Mouse (Mus musculus) CD4-positive, CD25-positive, alpha-beta regulatory T cell, adult 2 months (primary cell): ENCODE measurements around the gene Itga11.
"Not testable (repeated sequence)": the region's sequence is repeated elsewhere in the genome, so short reads cannot be mapped to it uniquely, and the experiment has no call there.

Source experiments
- DNase-seq: peaks from one replicate; pipeline ENCODE4 v3.0.0-alpha.2; 2012; ENCODE audit warnings: low read depth, low spot score

Itga11 gene

DNA sequence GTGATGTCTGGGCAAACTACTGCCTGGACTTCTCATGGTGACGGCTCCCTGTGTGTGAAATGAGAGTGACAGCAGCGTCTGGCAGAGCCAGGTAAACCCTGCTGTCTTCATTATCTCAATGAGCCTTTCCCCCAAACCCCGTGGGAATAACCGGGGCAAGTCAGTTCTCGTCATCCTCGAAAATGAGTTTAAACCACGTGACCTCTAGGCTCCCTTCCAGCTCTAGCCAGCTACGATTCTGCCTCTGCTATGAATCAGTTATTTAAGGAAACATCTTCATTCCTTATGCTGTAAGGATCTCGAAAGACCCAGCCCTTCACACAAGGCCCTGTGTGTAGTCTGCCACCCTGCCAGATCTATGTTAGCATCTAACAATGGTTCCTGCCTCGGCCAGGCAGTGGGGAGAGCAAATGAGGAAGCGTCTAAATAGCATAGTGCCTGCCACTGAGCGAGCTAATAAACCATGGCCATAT, 139.5 kb downstream of the Itga11 start:
- no peak for DNase-seq

DNA sequence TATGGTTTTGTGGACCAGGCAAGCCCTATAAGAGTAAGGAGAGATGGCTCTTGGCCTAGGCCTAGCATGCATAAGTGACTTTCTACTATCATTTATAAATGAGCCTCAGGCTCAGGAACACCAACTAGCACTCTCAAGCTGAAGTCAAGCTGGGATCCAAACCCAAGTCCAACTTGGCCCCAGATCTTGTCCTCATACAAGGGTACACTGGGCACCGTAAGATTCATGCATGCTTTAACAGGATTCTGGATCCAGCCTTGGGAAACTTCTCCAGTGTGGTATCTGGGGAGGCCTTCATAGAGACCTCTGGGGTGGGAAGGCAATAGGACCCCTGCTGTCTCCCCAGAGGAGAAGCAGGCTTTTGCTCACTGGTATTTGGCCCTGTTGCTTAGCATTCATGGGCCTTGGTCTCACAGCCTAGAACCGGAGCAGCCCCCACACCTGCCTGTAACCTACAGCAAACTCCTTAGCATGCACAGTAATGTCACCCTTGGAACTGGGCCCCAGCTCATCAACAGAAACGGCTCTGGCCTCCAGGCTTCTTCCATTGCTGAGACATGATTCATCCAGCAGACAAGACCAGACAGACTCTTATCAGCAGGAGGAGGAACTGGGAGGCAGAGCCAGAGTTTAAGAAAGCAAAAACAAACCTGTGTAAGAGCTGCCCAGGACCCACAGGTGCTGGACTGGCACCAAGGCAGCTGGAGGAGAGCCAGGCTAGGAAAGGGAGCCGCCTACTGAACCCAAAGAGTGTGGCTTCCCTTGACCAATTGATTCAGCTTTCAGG, 140.4 kb downstream of the Itga11 start:
- no peak for DNase-seq

DNA sequence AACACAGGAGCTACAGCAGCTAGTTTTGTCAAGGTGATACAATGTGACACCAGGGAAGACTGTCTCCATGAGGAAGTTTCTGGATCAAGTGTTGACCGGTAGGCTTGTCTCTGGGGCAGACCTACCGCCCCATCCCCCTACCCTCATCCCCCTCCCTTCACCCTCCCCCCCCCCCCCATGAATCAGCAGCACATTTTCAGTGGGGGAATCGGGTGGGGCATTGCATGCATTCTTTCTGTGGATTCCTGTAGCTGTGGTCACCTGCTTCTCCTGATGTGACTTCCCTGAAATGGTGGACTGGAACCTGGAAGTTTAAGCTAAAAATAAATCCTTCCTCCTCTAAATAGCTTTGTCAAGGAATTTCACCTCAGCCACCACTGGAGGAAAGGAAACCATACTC, 141.9 kb downstream of the Itga11 start:
- no peak for DNase-seq

DNA sequence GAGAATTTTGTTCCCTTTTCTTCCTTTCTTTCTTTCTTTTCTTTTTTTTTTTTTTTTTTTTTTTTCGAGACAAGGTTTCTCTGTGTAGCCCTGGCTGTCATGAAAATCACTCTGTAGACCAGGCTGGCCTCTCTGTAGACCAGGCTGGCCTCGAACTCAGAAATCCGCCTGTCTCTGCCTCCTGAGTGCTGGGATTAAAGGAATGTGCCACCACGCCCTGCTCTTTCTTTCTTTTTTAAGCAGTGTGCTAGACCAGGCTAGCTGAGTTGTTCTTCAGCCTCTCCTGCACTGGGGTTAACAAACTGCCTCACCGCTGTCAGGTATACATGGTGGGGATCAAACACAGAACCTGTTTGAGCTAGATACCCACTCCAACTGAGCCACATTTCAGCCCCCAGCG, 142.3 kb downstream of the Itga11 start:
- DNase-seq = not testable (repeated sequence)

DNA sequence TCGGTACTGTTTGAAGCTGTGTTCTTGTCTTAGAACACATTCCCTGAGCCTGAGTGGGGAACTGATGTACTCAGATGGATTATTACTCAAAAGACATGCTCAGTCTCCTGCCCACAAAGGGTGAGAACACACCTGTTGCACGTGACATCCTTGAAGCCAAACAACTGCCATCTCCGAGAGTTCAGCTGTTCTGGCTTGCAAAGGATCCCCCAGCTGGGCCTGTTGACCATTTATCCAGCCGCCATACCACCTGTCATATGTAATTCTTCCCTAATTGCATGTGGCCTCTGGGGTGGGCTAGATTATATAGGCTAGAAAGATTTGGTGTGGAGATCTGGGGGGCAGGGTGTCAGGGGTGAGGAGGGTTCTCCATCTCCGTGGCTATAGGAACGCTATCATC, 143.2 kb downstream of the Itga11 start:
- no peak for DNase-seq

DNA sequence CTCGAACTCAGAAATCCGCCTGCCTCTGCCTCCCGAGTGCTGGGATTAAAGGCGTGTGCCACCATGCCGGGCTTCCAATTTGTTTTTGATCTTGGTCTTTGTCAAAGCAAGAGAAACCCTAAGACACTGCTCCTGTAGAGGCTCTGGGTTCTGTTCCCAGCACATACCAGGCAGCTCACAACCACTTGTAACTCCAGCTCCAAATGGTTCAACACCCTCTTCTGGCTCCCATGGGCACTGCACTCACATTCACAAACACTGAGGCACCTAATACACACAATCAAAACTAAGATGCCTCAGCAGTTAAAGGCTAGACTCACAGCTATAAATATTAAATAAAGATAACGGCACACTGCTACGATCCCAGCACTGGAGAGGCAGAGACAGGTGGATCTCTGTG, 144.2 kb downstream of the Itga11 start:
- DNase-seq = no peak

DNA sequence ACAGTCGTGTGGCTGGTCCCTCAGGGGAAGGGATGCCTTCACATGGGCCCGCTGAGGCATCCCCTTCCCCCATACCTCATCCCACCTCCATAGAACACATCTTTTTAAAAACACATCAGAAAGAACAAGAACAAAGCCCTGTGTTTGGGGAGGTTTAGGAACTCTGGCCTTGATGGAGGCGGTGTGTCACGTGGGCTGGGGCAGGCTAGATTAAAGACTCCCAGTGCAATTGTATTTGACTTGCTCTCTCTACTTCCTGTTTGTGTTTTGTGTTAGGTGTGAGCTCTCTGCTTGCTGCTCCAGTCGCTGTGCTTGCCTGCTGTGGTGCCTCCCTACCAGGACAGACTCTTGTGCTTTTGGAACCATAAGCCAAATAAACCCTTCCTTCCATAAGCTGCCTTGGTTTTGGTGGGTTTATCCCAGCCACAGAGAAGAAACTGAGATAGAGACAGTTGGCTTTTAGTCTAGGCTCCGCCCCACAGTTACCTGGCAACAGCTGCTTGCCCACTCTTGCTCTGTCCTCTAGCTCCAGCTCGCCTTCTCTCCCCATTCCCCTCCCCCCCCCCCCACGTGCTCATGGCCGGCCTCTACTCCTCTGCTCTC, 148.3 kb downstream of the Itga11 start:
- peak; percentile 46 for DNase-seq

DNA sequence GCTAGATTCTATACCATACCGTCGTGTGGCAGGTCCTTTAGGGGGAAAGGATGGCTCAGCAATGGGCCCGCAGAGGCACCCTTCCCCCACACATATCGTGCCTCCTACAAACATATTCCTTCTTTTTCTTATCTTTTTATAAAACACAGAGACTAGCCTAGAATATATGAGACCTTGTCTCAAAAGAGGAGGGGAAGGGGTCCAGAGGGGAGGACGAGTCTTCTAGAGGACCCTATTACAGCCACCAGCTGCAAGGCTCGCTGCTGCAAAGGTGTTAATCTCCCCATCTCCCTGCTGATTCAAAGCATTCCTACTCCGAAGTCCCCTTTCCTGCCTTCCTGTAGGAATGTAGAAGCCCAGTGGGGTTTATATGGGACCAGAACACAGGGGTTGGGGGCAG, 148.8 kb downstream of the Itga11 start:
- DNase-seq = no peak

DNA sequence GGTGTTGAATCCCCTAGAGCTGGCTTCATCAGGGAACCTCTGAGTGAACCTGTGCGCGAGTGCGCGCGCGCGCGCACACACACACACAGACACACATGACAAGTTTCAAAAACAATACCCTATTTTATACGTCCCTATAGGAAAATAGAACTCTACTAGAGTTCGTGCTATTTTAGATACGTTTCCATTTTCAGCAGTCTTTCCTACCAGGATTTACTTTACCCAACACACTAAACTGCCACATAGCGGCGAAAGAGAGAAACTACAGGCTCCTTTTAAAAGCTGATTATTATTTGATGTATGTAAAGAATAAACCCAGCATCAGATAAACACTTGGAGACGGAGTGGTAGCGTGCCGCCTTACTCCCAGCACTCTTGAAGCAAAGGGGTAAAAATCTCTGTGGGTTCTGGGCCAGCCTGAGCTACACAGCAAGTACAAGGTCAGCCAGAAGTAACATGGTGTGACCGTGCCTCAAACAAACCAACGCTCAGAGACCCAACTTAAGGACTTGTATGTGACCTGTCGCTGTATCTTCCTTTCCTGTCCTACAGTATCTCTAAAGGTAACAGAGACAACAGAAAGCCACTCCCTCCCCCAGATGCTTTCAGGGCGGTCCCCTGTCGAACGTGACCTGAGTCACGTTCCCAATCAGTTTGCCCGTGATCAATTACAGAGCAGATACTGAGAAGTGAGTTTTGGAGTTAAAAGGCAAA, 150.5 kb downstream of the Itga11 start:
- DNase-seq = peak; percentile 51

DNA sequence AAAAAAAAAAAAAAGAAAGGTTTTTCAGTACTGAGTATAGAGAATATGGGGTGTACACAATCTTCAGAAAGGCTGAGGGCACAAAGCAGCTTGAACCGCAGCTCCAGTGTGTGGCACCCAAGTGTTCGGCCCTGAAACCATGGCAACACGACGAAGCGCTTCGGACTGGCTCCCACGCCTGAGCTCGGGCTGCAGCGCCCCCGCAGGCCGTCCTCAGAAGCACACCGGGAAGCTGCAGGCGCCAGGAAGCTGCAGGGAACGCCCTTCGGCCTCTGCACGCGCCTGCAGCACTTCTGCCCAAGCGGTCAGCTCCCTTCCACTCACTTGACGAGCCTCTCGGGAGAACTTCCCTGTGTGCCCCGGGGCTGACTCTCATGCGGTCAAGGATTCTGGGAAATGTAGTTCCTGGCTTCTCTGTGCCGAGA, 151.0 kb downstream of the Itga11 start:
- DNase-seq = peak; percentile 95

DNA sequence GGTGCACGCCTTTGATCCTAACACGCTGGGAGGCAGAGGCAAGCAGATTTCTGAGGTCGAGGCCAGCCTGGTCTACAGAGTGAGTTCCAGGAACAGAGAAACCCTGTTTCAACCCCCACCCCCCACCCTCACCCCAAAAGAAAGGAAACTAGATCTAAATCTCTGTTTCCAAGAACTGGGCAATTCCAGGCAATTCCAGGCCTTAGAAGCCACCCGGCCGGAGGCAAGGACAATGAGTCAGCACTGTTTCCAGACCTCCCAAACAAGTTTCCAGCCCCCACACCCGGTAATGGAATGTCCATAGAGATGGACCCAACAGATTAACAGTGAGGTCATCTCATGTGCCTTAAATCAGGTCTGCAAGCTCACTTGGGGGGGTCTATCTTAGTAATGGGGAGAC, 152.3 kb downstream of the Itga11 start:
- no peak for DNase-seq
